Mouse (Mus musculus): ENCODE results near the gene Cbl. TPM values are rescaled to one million over a fixed set of nuclear protein-coding genes. Genes with fewer than 3 reads are reported as not detected.
A peak's percentile ranks its signal among the peaks of the same experiment; 100 is the strongest.

The Cbl gene
- polyA plus RNA-seq, 1 experiment from 2014 or later: 18.2 TPM

DNA sequence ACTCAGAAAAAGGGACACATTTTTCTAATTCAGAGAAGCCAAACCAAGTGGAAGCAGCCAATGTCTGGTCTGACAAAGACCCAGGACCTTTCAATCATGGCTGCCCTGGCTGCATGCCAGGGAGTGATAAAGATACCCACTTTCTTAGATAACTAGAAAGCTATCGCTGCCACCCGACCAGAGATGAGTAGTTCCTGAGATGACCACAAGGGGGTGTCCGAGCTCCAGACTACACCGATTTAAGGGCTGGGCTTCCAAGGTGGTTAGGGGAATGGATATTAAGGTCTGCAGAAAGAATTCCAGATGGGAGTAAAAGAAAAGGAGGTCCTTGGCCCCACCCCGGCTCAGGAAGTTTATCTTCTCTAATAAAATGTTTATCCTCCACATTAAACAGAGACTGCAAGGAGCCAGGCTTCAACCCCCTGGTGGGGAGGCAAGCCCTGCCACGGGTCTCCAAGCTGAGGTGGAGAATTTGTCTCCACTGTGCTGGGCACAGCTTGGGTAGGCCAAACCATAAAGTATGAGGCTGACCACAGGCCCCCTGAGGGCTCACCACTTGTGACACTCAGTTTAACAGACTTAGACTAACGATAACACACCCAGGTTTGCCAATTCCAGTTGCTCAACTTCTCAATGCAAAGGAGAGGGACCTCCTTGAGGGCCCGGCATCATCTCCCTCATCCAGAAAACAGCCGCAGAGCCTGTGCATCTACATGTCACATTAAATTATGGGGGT, 124.3 kb downstream of the Cbl start:
- WGBS: 34% methylated on average over 9 of the region's 9 CpGs
- no peak overlapping the region for H3K27ac ChIP-seq (replicated peaks)

DNA sequence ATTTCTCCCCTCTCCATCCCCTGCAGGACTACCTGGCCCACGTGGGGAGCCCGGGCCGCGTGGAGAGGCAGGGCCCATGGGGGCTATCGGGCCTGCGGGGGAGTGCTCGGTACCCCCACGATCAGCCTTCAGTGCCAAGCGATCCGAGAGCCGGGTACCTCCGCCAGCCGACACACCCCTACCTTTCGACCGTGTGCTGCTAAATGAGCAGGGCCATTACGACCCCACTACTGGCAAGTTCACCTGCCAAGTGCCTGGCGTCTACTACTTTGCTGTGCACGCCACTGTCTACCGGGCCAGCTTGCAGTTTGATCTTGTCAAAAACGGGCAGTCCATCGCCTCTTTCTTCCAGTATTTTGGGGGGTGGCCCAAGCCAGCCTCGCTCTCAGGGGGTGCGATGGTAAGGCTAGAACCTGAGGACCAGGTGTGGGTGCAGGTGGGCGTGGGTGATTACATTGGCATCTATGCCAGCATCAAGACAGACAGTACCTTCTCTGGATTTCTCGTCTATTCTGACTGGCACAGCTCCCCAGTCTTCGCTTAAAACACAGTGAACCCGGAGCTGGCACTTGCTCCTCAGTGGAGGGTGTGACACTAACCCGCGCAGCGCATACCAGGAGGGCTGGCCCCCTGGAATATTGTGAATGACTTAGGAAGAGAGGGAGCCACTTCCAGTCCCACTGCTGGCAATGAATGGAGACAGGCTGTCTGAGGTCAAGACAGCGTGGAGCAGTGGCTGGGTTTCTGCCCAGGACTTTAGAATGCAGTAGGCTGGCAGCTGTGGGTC, 125.4 kb downstream of the Cbl start:
- H3K4me1 ChIP-seq: peaks cover 57% of the 10 kb centered on the region
- H3K9me3 ChIP-seq (replicated peaks): no peaks in the 10 kb centered on the region
- H3K36me3 ChIP-seq: peaks cover 4% of the 10 kb centered on the region; the same call in 1 of the 2 replicates
- WGBS: 76% methylated on average over 31 of the region's 31 CpGs
- H3K9ac ChIP-seq (replicated peaks): no peak overlapping the region; the same call in 1 of the 2 replicates
- H3K27ac ChIP-seq (replicated peaks): peak overlapping the region; percentile 76; the same call in 1 of the 2 replicates
- peak overlapping the region; percentile 42 for H3K4me2 ChIP-seq
- no peaks in the 10 kb centered on the region for H3K27me3 ChIP-seq (replicated peaks)
- ATAC-seq (ENCODE audit: low FRiP score): no peak
- H3K4me3 ChIP-seq (replicated peaks): no peak overlapping the region

More for the DNA sequence above, 124.3 kb downstream of the Cbl start:
- H3K9ac ChIP-seq (replicated peaks): no peak overlapping the region; the same call in 1 of the 2 replicates
- H3K4me1 ChIP-seq: peaks cover 61% of the 10 kb centered on the region
- peak overlapping the region; percentile 42 for H3K4me2 ChIP-seq
- ATAC-seq (ENCODE audit: low FRiP score): no peak
- H3K27me3 ChIP-seq (replicated peaks): no peaks in the 10 kb centered on the region
- H3K4me3 ChIP-seq (replicated peaks): no peak overlapping the region
- peaks cover 4% of the 10 kb centered on the region; the same call in 1 of the 2 replicates for H3K36me3 ChIP-seq
- H3K9me3 ChIP-seq (replicated peaks): no peaks in the 10 kb centered on the region

DNA sequence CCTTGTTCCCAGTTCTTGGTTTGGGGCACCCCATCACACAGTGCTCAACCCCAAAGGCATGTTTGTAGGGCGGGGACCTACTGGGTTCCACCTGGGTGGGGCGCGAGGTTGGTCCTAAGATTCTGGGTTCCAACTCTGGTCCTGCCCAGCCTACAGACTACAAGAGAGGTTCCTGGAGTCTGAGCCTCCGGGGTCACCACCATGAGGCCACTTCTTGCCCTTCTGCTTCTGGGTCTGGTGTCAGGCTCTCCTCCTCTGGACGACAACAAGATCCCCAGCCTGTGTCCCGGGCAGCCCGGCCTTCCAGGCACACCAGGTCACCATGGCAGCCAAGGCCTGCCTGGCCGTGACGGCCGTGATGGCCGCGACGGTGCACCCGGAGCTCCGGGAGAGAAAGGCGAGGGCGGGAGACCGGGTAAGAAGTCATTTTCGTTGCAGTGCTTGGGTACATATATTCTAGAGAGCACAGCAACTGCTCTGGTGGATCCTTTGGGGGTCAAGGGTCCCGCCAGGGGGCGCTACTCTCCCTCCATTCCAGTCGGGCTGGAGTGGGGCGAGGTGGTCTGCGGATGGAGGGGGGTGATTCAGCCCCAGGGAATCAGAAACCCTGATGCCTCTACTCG, 126.2 kb downstream of the Cbl start:
- peak overlapping the region; percentile 76 for H3K27ac ChIP-seq (replicated peaks)
- H3K4me1 ChIP-seq: peaks cover 57% of the 10 kb centered on the region
- ATAC-seq (ENCODE audit: low FRiP score): peak; percentile 2; the same call in 1 of the 2 replicates
- WGBS: 40% methylated on average over 25 of the region's 25 CpGs
- peak overlapping the region; percentile 42 for H3K4me2 ChIP-seq
- no peaks in the 10 kb centered on the region for H3K9me3 ChIP-seq (replicated peaks)
- H3K9ac ChIP-seq (replicated peaks): 0 out of 2 replicates have a peak overlapping the region, but pooled peaks have one; percentile 10
- H3K36me3 ChIP-seq: peaks cover 4% of the 10 kb centered on the region; the same call in 1 of the 2 replicates
- H3K27me3 ChIP-seq (replicated peaks): no peaks in the 10 kb centered on the region
- H3K4me3 ChIP-seq (replicated peaks): no peak overlapping the region

DNA sequence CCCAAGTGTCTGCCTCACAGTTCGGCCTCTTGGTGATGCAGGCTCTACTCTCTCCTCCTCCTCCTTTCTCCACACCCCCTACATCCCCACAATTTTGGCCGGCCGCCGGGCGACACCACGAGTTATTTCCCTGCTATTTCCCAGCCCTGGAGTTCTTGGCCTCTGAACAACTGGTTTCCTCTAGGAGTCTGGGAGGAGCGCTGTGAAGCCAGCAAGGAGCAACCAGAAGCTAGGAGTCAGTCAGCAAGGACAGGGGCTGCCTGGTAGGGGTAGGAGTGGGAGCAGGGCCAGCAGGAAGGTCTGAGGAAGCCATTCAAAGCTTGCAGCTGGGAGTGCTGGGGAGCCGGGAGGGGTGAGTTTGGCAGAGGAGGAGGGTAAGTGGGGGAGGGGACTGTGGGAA, 126.7 kb downstream of the Cbl start, which contains the start of gene C1qtnf5:
TSS of gene C1qtnf5 (plus strand) at position 136 of the 400 bp plus-strand sequence.
- ATAC-seq (ENCODE audit: low FRiP score): peak; percentile 69
- Histone ChIP-seq H3K4me2 (peak within 1 kb of the TSS; percentile 42), H3K9ac (replicated peaks) (0 out of 2 replicates have a peak within 1 kb of the TSS, but pooled peaks have one; percentile 10), H3K27ac (replicated peaks) (peak within 1 kb of the TSS; percentile 76), H3K4me3 (replicated peaks) (no peak within 1 kb of the TSS), H3K4me1 (peaks cover 55% of the 10 kb centered on the region), H3K9me3 (replicated peaks) (no peaks in the 10 kb centered on the region), H3K36me3 (peaks cover 4% of the 10 kb centered on the region; the same call in 1 of the 2 replicates), H3K27me3 (replicated peaks) (no peaks in the 10 kb centered on the region)
- WGBS: 24% methylated on average over 8 of the region's 8 CpGs

DNA sequence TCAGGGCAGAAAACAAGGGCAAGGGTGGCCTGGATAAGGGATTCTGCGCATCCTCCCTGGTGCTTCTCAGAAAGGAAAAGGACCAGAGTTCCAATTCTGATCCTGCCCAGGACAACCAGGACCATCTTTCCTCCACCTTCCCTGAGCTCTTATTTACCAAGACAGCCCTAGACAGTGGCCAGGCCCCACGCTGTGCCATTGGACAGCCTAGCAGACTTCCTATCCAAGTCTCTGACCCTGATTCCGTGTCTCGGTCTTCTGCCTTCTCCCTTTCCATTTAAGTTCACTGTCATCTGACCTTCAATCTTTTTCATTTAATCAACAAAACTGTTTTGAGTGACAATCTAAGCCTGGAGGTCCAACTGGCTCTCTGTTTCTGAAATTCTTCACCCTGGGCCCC, 127.3 kb downstream of the Cbl start:
- Histone ChIP-seq H3K4me1 (peaks cover 51% of the 10 kb centered on the region), H3K27me3 (replicated peaks) (no peaks in the 10 kb centered on the region), H3K4me2 (0 out of 2 replicates have a peak overlapping the region, but pooled peaks have one; percentile 42), H3K36me3 (peaks cover 4% of the 10 kb centered on the region; the same call in 1 of the 2 replicates), H3K9me3 (replicated peaks) (no peaks in the 10 kb centered on the region), H3K4me3 (replicated peaks) (no peak overlapping the region), H3K9ac (replicated peaks) (no peak overlapping the region), H3K27ac (replicated peaks) (peak overlapping the region; percentile 76)
- ATAC-seq (ENCODE audit: low FRiP score): no peak
- WGBS: 74% methylated on average over 4 of the region's 4 CpGs

DNA sequence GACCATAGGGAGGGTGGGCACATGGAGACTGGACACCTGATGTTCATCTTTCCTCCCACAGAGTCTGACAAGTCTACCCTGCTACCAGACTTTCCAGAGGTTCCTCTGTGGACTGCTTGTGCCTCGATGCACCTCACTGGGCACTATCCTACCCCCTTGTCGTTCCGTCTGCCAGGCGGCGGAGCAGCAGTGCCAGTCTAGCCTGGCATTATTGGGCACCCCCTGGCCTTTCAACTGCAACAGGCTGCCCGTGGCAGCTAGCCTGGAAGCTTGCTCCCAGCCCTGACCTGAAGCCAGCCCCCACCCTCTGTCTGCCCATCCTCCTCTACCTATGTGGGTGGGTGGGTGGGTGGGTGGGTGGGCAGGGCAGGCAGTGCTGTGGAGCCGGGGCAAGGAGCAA, 127.7 kb downstream of the Cbl start:
- H3K9ac ChIP-seq (replicated peaks): no peak overlapping the region
- H3K4me1 ChIP-seq: peaks cover 50% of the 10 kb centered on the region
- no peak overlapping the region for H3K4me2 ChIP-seq
- H3K9me3 ChIP-seq (replicated peaks): no peaks in the 10 kb centered on the region
- 84% methylated on average over 7 of the region's 7 CpGs for WGBS
- H3K4me3 ChIP-seq (replicated peaks): no peak overlapping the region
- no peaks in the 10 kb centered on the region for H3K27me3 ChIP-seq (replicated peaks)
- peaks cover 4% of the 10 kb centered on the region; the same call in 1 of the 2 replicates for H3K36me3 ChIP-seq
- no peak for ATAC-seq (ENCODE audit: low FRiP score)
- H3K27ac ChIP-seq (replicated peaks): peak overlapping the region; percentile 76; the same call in 1 of the 2 replicates

DNA sequence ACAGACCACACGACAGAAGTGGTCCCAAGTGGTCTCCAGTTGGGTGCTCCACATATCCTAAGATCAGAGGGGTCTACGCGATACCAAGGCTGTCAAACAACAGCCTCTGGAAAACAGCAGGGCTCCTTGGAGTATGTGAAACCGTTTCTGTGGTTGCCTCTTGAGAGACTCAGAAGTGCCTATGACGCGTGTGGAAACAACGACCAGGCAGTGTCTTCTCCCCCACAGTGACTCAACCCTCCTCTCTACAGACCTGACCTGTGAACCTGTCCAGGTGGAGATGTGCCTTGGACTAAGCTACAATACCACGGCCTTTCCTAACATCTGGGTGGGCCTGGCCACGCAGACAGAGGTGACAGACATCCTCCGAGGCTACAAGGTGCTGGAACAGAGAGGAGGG, 128.1 kb downstream of the Cbl start:
- H3K9me3 ChIP-seq (replicated peaks): no peaks in the 10 kb centered on the region
- H3K27me3 ChIP-seq (replicated peaks): no peaks in the 10 kb centered on the region
- H3K4me3 ChIP-seq (replicated peaks): no peak overlapping the region
- ATAC-seq (ENCODE audit: low FRiP score): no peak
- H3K4me2 ChIP-seq: no peak overlapping the region
- H3K27ac ChIP-seq (replicated peaks): no peak overlapping the region
- 89% methylated on average over 10 of the region's 10 CpGs for WGBS
- H3K36me3 ChIP-seq: peaks cover 4% of the 10 kb centered on the region; the same call in 1 of the 2 replicates
- no peak overlapping the region for H3K9ac ChIP-seq (replicated peaks)
- H3K4me1 ChIP-seq: peaks cover 48% of the 10 kb centered on the region

DNA sequence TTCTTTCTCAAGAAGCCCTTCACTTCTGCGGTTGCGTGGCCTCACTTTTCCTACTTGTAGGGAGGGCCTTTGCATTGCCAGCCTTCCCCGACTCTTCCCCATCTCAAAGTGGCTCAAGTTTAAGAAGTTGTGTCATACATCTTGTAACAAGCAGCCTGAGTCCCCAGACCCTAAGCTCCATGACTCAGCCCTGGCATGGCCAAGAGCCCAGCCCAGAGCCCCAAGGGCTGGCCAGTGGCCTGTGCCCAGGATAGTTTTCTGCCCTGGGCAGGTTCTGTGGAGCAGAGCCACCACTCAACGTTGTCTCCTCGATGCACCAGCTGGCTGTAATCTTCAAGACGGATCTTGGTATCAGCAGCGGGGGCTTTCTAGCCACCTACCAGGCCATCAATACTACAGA, 129.0 kb downstream of the Cbl start:
- WGBS: 97% methylated on average over 7 of the region's 7 CpGs

DNA sequence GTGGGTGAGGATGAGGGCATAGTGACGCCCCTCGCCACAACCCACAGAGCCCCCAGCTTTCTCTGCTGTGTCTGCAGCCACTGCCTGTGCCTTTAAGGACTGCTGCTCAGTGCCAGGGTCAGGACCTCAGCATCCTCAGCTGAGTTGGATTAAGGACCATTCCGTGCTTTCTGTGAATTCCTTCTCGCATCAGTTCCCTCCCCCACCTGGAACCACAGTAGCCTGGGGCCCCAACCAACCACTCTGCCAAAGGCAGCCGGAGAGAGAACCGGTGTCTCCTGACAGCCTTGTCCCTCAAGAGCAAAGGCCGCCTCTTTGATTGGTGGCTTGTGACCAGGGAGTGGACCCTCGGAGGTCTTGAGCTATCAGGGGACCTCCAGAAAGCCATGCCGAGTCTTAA, 132.4 kb downstream of the Cbl start, which contains the start of gene Mfrp:
TSS of gene Mfrp (plus strand) at position 240 of the 400 bp plus-strand sequence.
- H3K27me3 ChIP-seq (replicated peaks): no peaks in the 10 kb centered on the region
- no peak within 1 kb of the TSS for H3K4me2 ChIP-seq
- 78% methylated on average over 9 of the region's 9 CpGs for WGBS
- peaks cover 9% of the 10 kb centered on the region for H3K4me1 ChIP-seq
- ATAC-seq (ENCODE audit: low FRiP score): no peak
- H3K36me3 ChIP-seq: peaks cover 4% of the 10 kb centered on the region; the same call in 1 of the 2 replicates
- H3K4me3 ChIP-seq (replicated peaks): no peak within 1 kb of the TSS
- no peak within 1 kb of the TSS for H3K27ac ChIP-seq (replicated peaks)
- no peak within 1 kb of the TSS for H3K9ac ChIP-seq (replicated peaks)
- H3K9me3 ChIP-seq (replicated peaks): no peaks in the 10 kb centered on the region

More for the DNA sequence above, 129.0 kb downstream of the Cbl start:
- no peak overlapping the region for H3K27ac ChIP-seq (replicated peaks)
- no peaks in the 10 kb centered on the region for H3K9me3 ChIP-seq (replicated peaks)
- no peaks in the 10 kb centered on the region for H3K27me3 ChIP-seq (replicated peaks)
- no peak overlapping the region for H3K4me2 ChIP-seq
- peaks cover 39% of the 10 kb centered on the region for H3K4me1 ChIP-seq
- H3K4me3 ChIP-seq (replicated peaks): no peak overlapping the region
- H3K9ac ChIP-seq (replicated peaks): no peak overlapping the region
- ATAC-seq (ENCODE audit: low FRiP score): no peak
- H3K36me3 ChIP-seq: peaks cover 4% of the 10 kb centered on the region; the same call in 1 of the 2 replicates

DNA sequence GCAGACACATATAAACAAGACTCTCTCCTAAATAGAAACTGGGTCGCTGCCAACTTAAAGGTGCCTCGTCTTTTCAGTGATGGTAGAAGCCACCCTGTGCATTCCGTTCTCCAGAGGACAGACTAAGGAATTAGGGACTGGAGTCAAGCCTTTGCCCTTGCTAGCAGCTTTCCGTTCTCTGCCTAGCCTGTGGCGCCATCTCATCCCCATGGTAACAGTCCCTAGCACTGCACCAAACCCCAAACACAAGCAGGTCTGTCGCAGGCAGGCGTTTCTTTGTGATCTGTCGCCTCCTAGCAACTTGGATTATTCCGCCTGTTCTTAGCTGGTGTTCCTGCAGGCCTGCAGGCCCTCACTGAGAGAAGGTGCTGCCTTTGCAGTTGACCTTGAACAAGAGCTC, 137.3 kb downstream of the Cbl start:
- Histone ChIP-seq H3K4me3 (replicated peaks) (no peak overlapping the region), H3K9ac (replicated peaks) (no peak overlapping the region), H3K27ac (replicated peaks) (peak overlapping the region; percentile 60), H3K9me3 (replicated peaks) (no peaks in the 10 kb centered on the region), H3K27me3 (replicated peaks) (no peaks in the 10 kb centered on the region), H3K36me3 (peaks cover 4% of the 10 kb centered on the region; the same call in 1 of the 2 replicates), H3K4me2 (no peak overlapping the region), H3K4me1 (peaks cover 12% of the 10 kb centered on the region)
- 20% methylated on average over 9 of the region's 9 CpGs for WGBS
- ATAC-seq (ENCODE audit: low FRiP score): peak; percentile 51

DNA sequence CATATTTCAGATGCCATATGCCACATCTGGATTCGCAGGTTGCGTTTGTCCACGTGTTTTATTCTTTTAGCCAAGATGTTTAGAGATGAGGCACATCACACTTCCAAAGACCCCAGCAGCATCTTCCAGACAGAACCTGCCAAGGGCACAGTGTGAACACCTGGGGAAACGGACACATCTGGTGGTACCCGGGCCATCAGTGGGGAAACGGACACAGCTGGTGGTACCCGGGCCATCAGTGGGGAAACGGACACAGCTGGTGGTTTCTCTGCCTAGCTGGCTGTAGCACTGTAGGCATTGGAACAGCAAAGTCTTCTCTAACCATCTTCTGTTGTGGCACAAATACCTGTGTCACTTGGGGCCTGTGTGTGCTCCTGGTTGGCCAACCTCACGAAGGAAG, 138.1 kb downstream of the Cbl start:
- no peak for ATAC-seq (ENCODE audit: low FRiP score)
- no peaks in the 10 kb centered on the region for H3K9me3 ChIP-seq (replicated peaks)
- no peak overlapping the region for H3K27ac ChIP-seq (replicated peaks)
- H3K4me1 ChIP-seq: peaks cover 12% of the 10 kb centered on the region
- no peak overlapping the region for H3K9ac ChIP-seq (replicated peaks)
- no peaks in the 10 kb centered on the region for H3K27me3 ChIP-seq (replicated peaks)
- no peak overlapping the region for H3K4me3 ChIP-seq (replicated peaks)
- WGBS: 86% methylated on average over 9 of the region's 9 CpGs
- H3K36me3 ChIP-seq: peaks cover 9% of the 10 kb centered on the region; the same call in 1 of the 2 replicates
- H3K4me2 ChIP-seq: no peak overlapping the region
